Mouse (Mus musculus): ENCODE data around the gene Rfng.
"Not testable (repeated sequence)": the region's sequence is repeated elsewhere in the genome, so short reads cannot be mapped to it uniquely, and the experiment has no call there.

Rfng gene

GRCm38 (mm10) chr11:120784064-120784791, at the start of gene Rfng, which contains the start of gene Gps1:
Gene Rfng, minus strand, starts transcription at chr11:120784207.
Gene Gps1, plus strand, starts transcription at chr11:120784272.
- DNase-seq (ENCODE audit: low spot score), result no peak

DNA sequence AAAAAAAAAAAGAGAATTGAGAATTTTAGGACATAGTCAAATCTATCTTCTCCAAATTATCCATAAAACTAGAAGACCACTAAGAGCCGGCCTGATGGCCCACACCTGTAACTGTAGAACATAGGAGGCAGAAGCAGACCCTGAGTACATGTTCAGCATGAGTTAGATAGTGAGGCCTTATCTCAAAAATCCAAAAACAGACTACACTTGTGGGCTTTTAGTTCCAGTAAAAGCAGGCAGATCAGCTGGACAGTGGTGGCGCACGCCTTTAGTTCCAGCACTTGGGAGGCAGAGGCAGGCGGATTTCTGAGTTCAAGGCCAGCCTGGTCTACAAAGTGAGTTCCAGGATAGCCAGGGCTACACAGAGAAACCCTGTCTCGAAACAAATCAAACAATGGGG, 49.0 kb upstream of the Rfng start:
- not testable (repeated sequence) for DNase-seq (ENCODE audit: low spot score)

DNA sequence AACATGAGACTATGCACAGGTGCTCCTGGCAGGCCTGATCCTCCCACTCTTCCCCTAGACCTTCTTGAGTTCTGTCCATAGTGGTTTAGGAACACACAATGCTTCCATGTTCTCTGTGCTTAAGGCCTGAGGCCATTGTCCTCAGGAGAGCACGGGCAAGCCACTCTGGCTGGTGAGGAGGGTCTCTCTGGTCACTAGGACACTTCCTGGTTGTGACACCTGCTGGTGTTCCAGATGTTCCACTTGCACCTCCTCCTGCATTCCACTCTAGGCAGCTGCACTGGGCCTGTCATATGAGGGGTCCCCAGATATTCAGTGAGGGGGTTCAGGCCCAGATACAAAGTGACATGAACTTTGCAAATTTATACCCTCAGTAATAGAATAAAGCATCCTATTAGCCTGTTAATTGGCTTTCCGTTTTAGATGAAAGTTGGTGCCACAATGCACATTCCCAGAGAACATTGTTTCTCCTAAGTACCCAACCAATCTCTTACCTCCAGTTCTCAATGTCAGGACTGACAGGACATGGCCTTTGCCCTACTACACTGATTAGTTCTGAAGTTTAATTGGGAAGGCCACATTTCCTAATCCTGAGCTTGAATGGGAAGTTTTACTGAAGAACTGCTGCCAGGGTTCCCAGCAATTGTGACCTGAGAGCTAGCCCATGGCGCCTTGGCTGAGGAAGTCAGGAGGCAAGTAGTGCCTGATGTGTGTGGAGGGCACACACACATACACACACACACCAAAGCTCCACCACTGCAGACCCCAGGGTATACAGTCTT, 47.8 kb upstream of the Rfng start:
- no peak for DNase-seq (ENCODE audit: low spot score)

DNA sequence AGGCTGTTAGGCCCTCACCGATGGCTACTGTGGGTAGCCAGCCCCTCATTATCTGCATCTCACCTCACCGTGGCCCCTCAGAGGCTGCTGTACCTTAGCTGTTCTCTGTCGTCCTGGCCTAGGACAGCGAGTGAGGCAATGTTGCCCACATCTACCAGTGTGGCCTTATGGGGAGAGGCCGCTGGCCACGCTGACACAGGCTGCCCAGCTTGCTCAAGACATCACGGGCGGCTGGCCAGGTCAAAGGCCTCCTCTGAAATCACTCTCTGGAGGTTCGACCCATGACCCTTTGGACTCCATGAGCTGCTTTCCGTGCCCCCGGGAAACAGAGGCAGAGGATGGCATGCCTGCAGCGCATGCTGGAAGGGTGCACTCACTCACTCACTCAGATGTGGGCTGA, 46.7 kb upstream of the Rfng start:
- no peak for DNase-seq (ENCODE audit: low spot score)

DNA sequence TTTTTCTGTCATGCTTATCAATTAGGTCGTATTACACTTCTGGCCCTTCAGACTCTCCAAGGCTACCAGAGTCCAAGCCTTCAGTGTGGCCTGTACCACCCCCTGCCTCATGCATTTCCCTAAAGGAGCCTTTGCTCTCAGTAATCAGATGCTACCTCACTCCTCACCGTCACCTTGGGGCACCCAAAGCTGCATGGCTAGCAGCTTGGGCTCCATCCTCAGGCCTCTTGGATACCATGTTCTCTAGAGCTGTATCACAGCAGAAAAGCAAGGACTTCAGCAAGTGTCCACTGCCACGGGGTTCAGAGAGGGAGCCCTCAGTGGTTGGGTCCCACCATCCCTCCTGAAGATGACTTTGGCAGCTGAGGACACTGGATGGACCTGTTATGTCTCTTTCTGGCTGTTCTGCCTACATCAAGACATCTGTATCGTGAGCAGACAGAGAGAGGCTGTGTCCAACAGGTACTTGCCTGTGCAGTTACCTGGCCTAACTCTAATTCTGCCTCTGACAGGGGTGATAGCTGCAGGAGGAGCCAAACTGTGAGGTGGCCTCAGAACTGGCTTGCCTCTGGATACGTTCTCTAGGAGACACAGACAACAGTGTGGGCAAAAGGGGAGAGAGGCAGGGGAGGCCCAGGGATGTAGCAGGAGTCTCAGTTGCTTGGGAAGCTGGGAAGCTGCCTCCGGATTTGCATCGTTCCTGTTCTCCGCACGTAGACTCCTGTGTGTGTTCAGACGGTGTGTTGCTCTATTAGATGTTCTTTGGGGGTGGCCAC, 45.9 kb upstream of the Rfng start:
- DNase-seq (ENCODE audit: low spot score), result no peak

DNA sequence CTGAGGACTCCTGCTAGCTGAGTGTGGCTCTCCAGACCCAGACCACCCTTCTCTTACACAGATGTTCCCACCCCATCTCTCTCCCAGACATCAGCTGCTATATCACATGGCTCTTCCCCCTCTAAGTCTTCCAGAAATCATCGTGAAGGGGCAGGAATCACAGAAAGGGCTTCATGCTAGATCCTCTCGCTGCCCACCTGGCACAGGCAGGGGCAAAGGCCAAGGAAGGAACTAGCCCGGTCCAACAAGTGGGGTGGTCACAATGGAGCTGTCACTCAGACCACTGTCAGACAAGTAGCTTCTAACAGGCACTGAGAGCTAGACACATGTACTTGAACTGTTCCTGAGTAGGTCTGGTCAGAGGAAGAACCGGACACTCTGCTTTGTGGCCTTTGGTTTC, 44.4 kb upstream of the Rfng start:
- no peak for DNase-seq (ENCODE audit: low spot score)

DNA sequence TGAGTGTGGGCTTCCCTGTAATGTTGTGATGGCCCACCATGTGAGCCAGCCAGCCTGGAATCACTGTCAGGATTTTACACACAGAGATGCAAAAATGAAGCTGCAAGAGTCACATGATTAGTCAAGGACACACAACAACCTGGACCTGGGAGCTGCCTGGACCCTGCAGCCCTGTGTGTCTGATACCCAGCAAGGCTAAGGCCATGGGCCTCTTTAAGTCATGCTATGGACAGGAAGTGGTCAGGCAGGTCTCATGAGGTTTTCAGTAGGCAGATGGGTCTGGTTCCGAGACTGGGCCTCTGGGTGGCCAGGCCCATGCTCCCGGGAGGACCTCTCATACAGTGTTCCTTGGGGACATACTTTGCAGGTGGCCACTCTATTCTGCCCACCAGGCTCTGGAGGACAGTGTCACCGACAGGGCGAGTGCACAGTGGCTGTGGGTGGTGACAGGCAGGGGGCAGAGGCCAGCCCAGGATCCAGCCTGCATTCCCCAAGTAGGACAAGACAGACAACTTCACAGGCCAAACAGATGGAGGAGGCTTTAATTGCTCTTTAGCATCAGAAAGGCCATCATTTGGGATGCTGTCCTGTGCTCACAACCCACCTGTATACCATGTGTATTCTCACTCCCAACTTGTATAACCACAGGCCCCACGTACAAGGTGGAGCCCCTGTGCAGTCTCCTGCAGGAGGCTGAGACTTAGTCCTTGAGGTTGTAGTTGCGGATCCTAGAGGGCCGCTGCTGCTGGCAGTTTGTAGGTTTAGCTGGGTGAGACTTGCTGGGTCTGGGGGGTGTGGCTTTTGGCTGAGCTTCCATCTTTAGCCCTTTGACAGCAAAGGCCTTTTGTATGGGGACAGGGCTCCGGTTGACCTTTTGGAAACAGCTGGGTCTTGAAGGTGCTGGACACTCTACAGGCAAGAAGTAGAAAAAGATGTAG, 42.3 kb upstream of the Rfng start:
- no peak for DNase-seq (ENCODE audit: low spot score)

GRCm38 (mm10) chr11:120825289-120825863, 41.4 kb upstream of the Rfng start:
- no peak for DNase-seq (ENCODE audit: low spot score)

DNA sequence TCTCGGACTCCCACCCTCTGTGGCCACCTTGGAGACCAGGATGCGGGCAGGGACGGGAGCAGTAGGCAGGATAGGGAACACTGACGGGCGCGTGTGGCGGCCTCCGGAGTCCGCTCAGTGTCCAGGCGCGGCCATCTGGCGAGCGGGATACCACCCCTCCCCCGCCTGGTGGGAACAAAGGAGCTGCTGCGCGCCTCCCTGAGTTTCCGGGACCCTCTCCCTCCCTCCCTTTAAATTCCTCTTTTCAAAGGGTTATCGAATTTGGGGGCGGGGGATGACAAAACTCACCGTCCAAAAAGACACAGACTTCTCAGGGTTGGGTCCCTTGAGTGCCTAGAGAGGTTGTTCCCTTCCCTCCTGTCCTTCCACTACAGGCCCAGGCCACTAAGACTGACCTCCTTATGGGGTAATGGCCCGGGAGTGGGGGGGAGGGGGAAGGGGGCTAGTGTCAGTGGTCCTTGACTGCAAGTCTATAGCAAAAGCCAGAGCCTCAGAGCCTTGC, 40.8 kb upstream of the Rfng start:
- no peak for DNase-seq (ENCODE audit: low spot score)

GRCm38 (mm10) chr11:120823956-120824786, 40.2 kb upstream of the Rfng start, which contains the start of gene Fasn:
Gene Fasn, minus strand, starts transcription at chr11:120824547.
- DNase-seq (ENCODE audit: low spot score), result peak; percentile 93

DNA sequence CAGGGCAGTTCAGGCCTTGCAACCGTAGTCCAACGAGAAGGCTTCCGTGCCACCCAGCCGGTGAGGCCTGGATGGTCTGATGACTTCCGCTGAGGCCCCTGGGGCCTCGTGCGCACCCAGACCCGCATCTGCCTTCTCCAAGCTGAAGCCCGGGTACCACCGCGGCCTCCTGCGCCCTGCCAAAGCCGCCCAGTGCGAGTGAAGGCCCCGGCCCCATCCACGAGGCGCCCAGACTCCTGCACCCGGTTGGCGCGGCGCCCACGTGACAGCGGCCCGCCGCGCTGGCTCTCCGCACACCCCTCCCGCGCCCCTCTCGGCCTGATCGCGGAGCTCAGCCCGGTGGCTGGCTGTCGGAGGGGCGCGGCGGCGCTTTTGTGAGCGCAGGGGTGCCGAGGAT, 39.5 kb upstream of the Rfng start:
- DNase-seq (ENCODE audit: low spot score), result no peak

- no peak for DNase-seq (ENCODE audit: low spot score)
Observed at GRCm38 (mm10) chr11:120822831-120823550, 39.0 kb upstream of the Rfng start.

GRCm38 (mm10) chr11:120822321-120822720, 38.3 kb upstream of the Rfng start:
- no peak for DNase-seq (ENCODE audit: low spot score)

GRCm38 (mm10) chr11:120821076-120821922, 37.3 kb upstream of the Rfng start:
- DNase-seq (ENCODE audit: low spot score), result no peak

GRCm38 (mm10) chr11:120820546-120820945, 36.5 kb upstream of the Rfng start:
- no peak for DNase-seq (ENCODE audit: low spot score)

- DNase-seq (ENCODE audit: low spot score), result no peak
Observed at GRCm38 (mm10) chr11:120819556-120819955, 35.5 kb upstream of the Rfng start.

DNA sequence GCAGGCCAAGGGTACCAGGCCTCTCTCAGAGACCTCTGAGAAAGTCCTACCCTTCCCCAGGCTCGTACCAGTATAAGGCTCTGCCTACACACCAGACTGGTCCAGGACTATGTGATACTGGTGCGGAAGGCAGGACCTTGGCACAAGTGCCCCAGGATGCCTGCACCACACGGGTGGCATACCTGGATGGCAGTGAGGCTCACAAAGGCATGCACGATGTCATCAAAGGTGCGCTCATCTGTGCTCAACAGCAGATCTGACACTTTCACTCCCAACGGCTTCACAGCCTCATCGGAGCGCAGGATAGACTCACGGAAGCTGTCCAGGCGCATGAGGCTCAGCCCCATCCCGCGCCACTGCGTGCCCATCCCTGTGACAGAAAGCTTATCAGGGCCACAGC, 34.2 kb upstream of the Rfng start:
- no peak for DNase-seq (ENCODE audit: low spot score)

DNA sequence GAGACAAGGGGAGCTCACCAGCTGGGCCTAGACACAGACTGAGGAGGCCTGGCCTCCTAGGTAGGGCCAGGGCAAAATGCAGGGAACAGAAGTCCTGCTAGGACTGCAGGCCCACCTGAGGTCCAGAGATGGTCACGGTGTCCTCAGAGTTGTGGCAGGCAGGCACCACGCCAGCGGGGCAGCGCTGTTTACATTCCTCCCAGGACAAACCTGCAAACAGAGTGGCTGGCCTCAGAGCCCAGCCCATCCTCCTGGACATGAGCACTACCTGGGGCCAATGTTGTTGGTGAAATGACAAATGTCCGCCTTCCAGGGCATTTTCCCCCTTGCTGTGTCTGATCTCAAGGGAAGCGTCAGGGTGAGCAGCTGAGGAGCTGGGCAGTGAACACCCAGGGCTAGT, 33.4 kb upstream of the Rfng start:
- no peak for DNase-seq (ENCODE audit: low spot score)
